Mouse (Mus musculus) heart, postnatal 0 days (tissue): Measurements from ENCODE around the gene Sema6d. TPM values are rescaled to one million over a fixed set of nuclear protein-coding genes. Genes with fewer than 3 reads are reported as not detected.

Experiments
- ATAC-seq: fragments of 200-750 bp; cut with Nextera tagmentation; 2 replicates; pipeline ENCODE4 v1.8.0; 2017; ENCODE audit warnings: low read depth, moderate number of reproducible peaks, moderate library complexity; ENCODE audit not compliant: insufficient read depth
- DNase-seq: peaks from one replicate; pipeline ENCODE4 v3.0.0-alpha.2; 2016; ENCODE audit warnings: low spot score
- H3K27ac ChIP-seq: fragments of 300-500 bp; sonication (generic); 2 replicates; pipeline ENCODE4 v1.5.1; 2014; ENCODE audit warnings: low read depth, mild to moderate bottlenecking
- H3K27me3 ChIP-seq: fragments of 300-500 bp; sonication (generic); 2 replicates; pipeline ENCODE4 v1.6.1; 2014; ENCODE audit warnings: low read length, mixed read lengths; ENCODE audit not compliant: control insufficient read depth, insufficient read depth
- H3K36me3 ChIP-seq: fragments of 300-500 bp; sonication (generic); replicated peaks from 2 replicates; pipeline ENCODE4 v1.6.1; 2014; ENCODE audit warnings: low read length, mixed read lengths; ENCODE audit not compliant: control insufficient read depth, insufficient read depth
- H3K4me1 ChIP-seq: fragments of 300-500 bp; sonication (generic); 2 replicates; pipeline ENCODE4 v1.6.1; 2014; ENCODE audit warnings: antibody characterized with exemption; ENCODE audit not compliant: control insufficient read depth, insufficient read depth
- H3K4me2 ChIP-seq: fragments of 300-500 bp; sonication (generic); 2 replicates; pipeline ENCODE4 v1.6.1; 2014; ENCODE audit warnings: low read depth, mild to moderate bottlenecking, low read length, moderate library complexity
- H3K4me3 ChIP-seq: fragments of 300-500 bp; sonication (generic); 2 replicates; pipeline ENCODE4 v1.5.1; 2014; ENCODE audit warnings: low read depth, low read length
- H3K9ac ChIP-seq: fragments of 300-500 bp; sonication (generic); replicated peaks from 2 replicates; pipeline ENCODE4 v1.6.1; 2014; ENCODE audit warnings: low read depth, low read length, mixed read lengths
- H3K9me3 ChIP-seq: fragments of 300-500 bp; sonication (generic); replicated peaks from 2 replicates; pipeline ENCODE4 v1.6.1; 2016; ENCODE audit warnings: low read length; ENCODE audit not compliant: control insufficient read depth
- CTCF ChIP-seq: IDR thresholded peaks from 2 replicates; pipeline ENCODE4 v1.5.1; 2016; ENCODE audit warnings: antibody characterized with exemption, control low read depth, low read depth
- EP300 ChIP-seq: IDR thresholded peaks from 2 replicates; pipeline ENCODE4 v1.6.1; 2016; ENCODE audit warnings: antibody characterized with exemption, low read depth
- WGBS: fragments of 180-500 bp; shearing (Covaris S2); extraction: QIAGEN DNeasy Blood & Tissue Kit; methylation state at CpG from one replicate; pipeline ENCODE4 v1.1.7; 2014; 5-methylcytosine and 5-hydroxymethylcytosine counted together
- polyA plus RNA-seq: library from polyadenylated mRNA; unstranded; fragments of >200 nt; fragmentation: Nextera tagmentation; extraction: Ambion mirVana; gene quantifications from 2 replicates; pipeline ENCODE4 v1.2.1, GENCODE M21; 2015
- total RNA-seq: library from RNA; depleted of rRNA; stranded (reverse); fragments of >200 nt; gene quantifications from 2 replicates; pipeline ENCODE4 v1.2.3, GENCODE M21; 2014; ENCODE audit warnings: low replicate concordance

Sema6d gene
- total and polyA plus RNA-seq, 2 experiments from 2014 or later = 8.7 to 28.8 TPM

DNA sequence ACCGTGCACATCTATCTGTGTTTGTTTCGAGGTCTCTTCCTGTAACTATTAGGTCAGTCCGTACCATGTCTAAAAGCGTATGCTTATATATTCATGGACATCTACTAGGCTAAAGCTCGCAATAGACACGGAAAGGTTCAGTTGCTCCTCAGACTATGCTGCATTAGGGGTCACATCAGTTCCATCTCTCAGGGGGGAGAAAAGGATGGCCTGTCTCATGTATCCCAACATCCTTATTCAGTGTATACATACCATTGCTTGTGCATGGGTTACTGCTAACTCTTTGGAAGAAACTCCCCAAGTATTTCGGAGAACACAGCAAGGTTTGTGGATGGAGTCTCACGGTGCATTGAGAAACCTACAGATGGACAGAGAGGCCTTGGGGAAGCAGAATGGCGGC is 571.5 kb downstream of the Sema6d start:
- H3K27ac ChIP-seq = no peak overlapping the region
- H3K4me1 ChIP-seq = no peaks in the 10 kb centered on the region
- no peaks in the 10 kb centered on the region for H3K27me3 ChIP-seq
- H3K4me3 ChIP-seq = no peak overlapping the region
- ATAC-seq (no peak), DNase-seq (no peak)
- TF ChIP-seq EP300 (no peak), CTCF (no peak)
- 97% methylated on average over 9 of the region's 9 CpGs for WGBS
- H3K9me3 ChIP-seq = no peaks in the 10 kb centered on the region
- no peak overlapping the region for H3K9ac ChIP-seq
- H3K4me2 ChIP-seq = no peak overlapping the region
- H3K36me3 ChIP-seq = peaks cover 80% of the 10 kb centered on the region

DNA sequence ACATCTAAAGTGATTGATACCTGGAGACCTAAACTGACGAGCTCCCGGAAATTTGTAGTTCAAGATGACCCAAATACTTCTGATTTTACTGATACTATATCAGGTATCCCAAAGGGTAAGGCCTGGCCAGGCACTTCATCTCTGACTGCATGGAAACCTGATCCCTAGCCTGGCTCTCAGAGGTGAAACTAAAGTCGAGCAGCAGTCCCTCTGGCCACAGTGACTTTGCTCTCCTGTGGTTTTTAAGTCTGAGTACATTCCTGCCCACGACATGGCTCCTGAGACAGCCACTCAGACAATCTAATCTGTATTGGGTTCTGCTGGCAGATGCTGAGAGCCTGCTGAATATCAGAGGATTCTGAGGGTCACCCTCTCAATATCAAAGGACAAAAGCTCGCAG is 572.5 kb downstream of the Sema6d start:
- no peaks in the 10 kb centered on the region for H3K9me3 ChIP-seq
- TF ChIP-seq CTCF (no peak), EP300 (no peak)
- H3K27me3 ChIP-seq = no peaks in the 10 kb centered on the region
- ATAC-seq (peak; percentile 69), DNase-seq (no peak)
- H3K27ac ChIP-seq = no peak overlapping the region
- H3K9ac ChIP-seq = no peak overlapping the region
- H3K36me3 ChIP-seq = peaks cover 78% of the 10 kb centered on the region
- WGBS = 26% methylated on average over 5 of the region's 5 CpGs
- H3K4me1 ChIP-seq = no peaks in the 10 kb centered on the region
- no peak overlapping the region for H3K4me3 ChIP-seq
- no peak overlapping the region for H3K4me2 ChIP-seq

DNA sequence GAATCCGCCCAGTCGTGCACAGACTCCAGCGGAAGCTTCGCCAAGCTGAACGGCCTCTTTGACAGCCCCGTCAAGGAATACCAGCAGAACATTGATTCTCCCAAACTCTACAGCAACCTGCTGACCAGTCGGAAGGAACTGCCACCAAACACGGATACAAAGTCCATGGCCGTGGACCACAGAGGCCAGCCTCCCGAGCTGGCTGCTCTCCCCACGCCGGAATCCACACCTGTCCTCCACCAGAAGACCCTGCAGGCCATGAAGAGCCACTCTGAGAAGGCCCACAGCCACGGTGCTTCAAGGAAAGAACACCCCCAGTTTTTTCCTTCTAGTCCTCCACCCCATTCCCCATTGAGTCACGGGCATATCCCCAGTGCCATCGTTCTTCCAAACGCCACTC is 574.4 kb downstream of the Sema6d start:
- TF ChIP-seq CTCF (no peak), EP300 (no peak)
- no peak overlapping the region for H3K27ac ChIP-seq
- no peak for ATAC-seq
- no peaks in the 10 kb centered on the region for H3K27me3 ChIP-seq
- no peak overlapping the region for H3K4me3 ChIP-seq
- DNase-seq = no peak
- peaks cover 58% of the 10 kb centered on the region for H3K36me3 ChIP-seq
- WGBS = 96% methylated on average over 16 of the region's 16 CpGs
- no peak overlapping the region for H3K9ac ChIP-seq
- no peak overlapping the region for H3K4me2 ChIP-seq
- no peaks in the 10 kb centered on the region for H3K9me3 ChIP-seq
- no peaks in the 10 kb centered on the region for H3K4me1 ChIP-seq

DNA sequence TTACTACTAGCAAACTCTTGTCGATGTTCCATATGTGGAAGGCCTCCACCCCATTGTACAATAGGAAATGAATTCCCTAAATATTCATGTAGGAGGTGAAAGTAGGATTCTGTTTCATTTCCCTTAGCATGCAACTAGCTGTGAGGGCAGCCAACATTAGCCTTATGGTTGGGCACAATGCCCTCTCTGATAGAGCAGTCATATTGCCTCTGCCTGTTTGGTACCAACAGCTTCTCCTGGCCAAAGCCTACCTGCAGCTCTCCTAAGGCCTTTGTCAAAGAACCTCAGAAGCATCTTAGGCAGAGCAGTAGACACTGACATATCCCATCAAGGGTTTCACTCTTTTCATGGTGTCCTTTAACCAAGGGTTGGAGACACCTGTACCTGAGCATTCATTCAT is 578.7 kb downstream of the Sema6d start:
- Histone ChIP-seq H3K4me2 (no peak overlapping the region), H3K27ac (no peak overlapping the region), H3K27me3 (no peaks in the 10 kb centered on the region), H3K4me3 (no peak overlapping the region), H3K9me3 (no peaks in the 10 kb centered on the region), H3K9ac (no peak overlapping the region), H3K4me1 (0 out of 2 replicates have a peak, but pooled peaks cover 6% of the 10 kb centered on the region), H3K36me3 (peaks cover 34% of the 10 kb centered on the region)
- no peak for TF ChIP-seq EP300
- ATAC-seq (no peak), DNase-seq (no peak)
- WGBS = 90% methylated on average over 1 of the region's 1 CpGs

DNA sequence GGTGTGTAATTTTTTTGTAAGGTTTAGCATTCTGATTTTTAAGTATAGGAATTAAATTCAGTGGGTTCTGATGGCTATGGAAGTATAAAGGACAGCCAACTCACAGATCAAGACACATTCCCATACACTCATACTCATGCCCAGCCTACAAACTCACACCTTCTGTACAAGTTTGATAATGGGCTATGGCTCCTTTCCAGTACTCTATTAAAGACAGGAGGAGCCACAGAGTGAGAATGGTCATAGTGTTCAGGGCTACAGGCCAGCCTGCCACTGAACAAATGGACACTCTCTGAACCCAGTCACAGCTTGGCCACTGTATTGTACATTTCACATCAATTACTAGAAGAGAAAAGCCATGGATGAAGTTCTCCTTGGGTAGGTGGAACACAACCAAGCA is 583.3 kb downstream of the Sema6d start:
- no peak; the same call in 1 of the 2 replicates for ATAC-seq
- no peak for TF ChIP-seq EP300
- 0 out of 2 replicates have a peak, but pooled peaks have one; percentile 4 for TF ChIP-seq CTCF
- Histone ChIP-seq H3K27ac (no peak overlapping the region), H3K9ac (no peak overlapping the region), H3K4me3 (no peak overlapping the region), H3K36me3 (no peaks in the 10 kb centered on the region), H3K9me3 (no peaks in the 10 kb centered on the region), H3K4me1 (0 out of 2 replicates have a peak, but pooled peaks cover 6% of the 10 kb centered on the region), H3K27me3 (no peaks in the 10 kb centered on the region), H3K4me2 (no peak overlapping the region)
- peak; percentile 29 for DNase-seq

DNA sequence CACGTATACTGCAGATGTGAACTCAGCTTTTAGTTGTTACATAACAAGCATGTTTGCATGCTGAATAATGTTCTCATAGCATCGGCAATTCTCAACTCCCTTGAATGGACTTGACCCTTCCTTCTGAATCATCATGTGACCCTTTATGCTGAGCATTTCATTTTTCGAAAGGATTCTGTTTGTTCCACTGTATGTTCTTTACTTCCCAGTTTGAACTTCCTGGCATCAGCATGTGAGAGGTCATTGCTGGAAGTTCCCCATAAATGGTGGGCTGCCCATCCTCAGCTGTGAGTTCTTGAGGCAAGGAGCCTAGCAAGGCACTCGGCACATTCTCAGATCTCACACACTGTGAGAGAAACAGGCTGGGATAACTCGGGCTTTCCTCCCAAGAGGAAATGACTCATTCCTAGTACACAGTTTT is 594.7 kb downstream of the Sema6d start:
- peak; percentile 55; the same call in 1 of the 2 replicates for ATAC-seq
- Histone ChIP-seq H3K27ac (no peak overlapping the region), H3K9me3 (no peaks in the 10 kb centered on the region), H3K4me2 (no peak overlapping the region), H3K36me3 (no peaks in the 10 kb centered on the region), H3K4me1 (no peaks in the 10 kb centered on the region), H3K9ac (no peak overlapping the region), H3K27me3 (no peaks in the 10 kb centered on the region), H3K4me3 (no peak overlapping the region)
- peak; percentile 13 for DNase-seq
- 54% methylated on average over 5 of the region's 5 CpGs for WGBS
- TF ChIP-seq CTCF = no peak
